Mouse (Mus musculus) liver, embryonic 16.5 days (tissue): ENCODE data around the gene Ip6k2. TPM values are rescaled to one million over a fixed set of nuclear protein-coding genes. Genes with fewer than 3 reads are reported as not detected.

ENCODE experiments used
- ATAC-seq: fragments of 200-750 bp; cut with Nextera tagmentation; 2 replicates; pipeline ENCODE4 v1.8.0; 2017; ENCODE audit warnings: low read depth, mild to moderate bottlenecking, moderate number of reproducible peaks, moderate library complexity
- H3K27ac ChIP-seq: fragments of 300-500 bp; sonication (generic); 2 replicates; pipeline ENCODE4 v1.5.1; 2014; ENCODE audit warnings: mild to moderate bottlenecking, low read length
- H3K27me3 ChIP-seq: fragments of 300-500 bp; sonication (generic); 2 replicates; pipeline ENCODE4 v1.6.1; 2014; ENCODE audit warnings: low read depth, low read length, mixed read lengths; ENCODE audit not compliant: control insufficient read depth, insufficient read depth
- H3K36me3 ChIP-seq: fragments of 300-500 bp; sonication (generic); 2 replicates; pipeline ENCODE4 v1.6.1; 2014; ENCODE audit warnings: mild to moderate bottlenecking; ENCODE audit not compliant: control insufficient read depth, insufficient read depth
- H3K4me1 ChIP-seq: fragments of 300-500 bp; sonication (generic); 2 replicates; pipeline ENCODE4 v1.6.1; 2014; ENCODE audit warnings: low read depth, low read length, mixed read lengths; ENCODE audit not compliant: control insufficient read depth
- H3K4me2 ChIP-seq: fragments of 300-500 bp; sonication (generic); 2 replicates; pipeline ENCODE4 v1.6.1; 2014; ENCODE audit warnings: low read depth, low read length, mixed read lengths
- H3K4me3 ChIP-seq: fragments of 300-500 bp; sonication (generic); 2 replicates; pipeline ENCODE4 v1.5.1; 2014; ENCODE audit warnings: low read depth, mild to moderate bottlenecking, low read length
- H3K9ac ChIP-seq: fragments of 300-500 bp; sonication (generic); 2 replicates; pipeline ENCODE4 v1.6.1; 2014; ENCODE audit warnings: low read depth, low read length
- H3K9me3 ChIP-seq: fragments of 300-500 bp; sonication (generic); replicated peaks from 2 replicates; pipeline ENCODE4 v1.6.1; 2016; ENCODE audit warnings: low read length; ENCODE audit not compliant: control insufficient read depth
- WGBS: fragments of 180-500 bp; shearing (Covaris S2); extraction: QIAGEN DNeasy Blood & Tissue Kit; methylation state at CpG from one replicate; pipeline ENCODE4 v1.1.7; 2014; ENCODE audit not compliant: insufficient replicate concordance; 5-methylcytosine and 5-hydroxymethylcytosine counted together
- polyA plus RNA-seq: library from polyadenylated mRNA; unstranded; fragments of >200 nt; fragmentation: Nextera tagmentation; extraction: Ambion mirVana; gene quantifications from 2 replicates; pipeline ENCODE4 v1.2.1, GENCODE M21; 2015

Gene Ip6k2
- polyA plus RNA-seq, 1 experiment from 2014 or later: 13.6 TPM

DNA sequence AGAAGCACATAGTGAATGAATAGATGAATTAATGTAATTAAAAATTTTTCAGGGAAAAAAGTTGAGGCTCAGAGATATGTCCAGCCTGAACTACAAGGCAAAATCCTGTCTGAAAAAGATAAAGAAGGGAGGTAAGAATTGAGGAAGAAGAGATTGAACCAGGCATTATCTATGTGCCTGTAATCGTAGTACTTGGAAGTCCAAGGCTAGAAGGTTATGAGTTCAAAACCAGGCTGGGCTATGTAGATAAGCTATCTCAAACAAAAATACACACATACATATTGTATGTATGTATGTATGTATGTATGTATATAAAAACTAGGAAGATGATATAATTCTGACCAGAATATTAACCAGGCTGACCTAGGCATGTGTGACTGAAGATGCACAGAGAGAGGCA, 8.7 kb downstream of the Ip6k2 start:
- 9% methylated on average over 1 of the region's 1 CpGs for whole genome bisulfite sequencing
- H3K4me2 ChIP-seq: 0 out of 2 replicates have a peak overlapping the region, but pooled peaks have one; percentile 11

GRCm38 (mm10) chr9:108792730-108793129, 9.1 kb downstream of the Ip6k2 start:
- Histone ChIP-seq H3K9me3 (no peaks in the 10 kb centered on the region), H3K4me2 (0 out of 2 replicates have a peak overlapping the region, but pooled peaks have one; percentile 11), H3K36me3 (peaks cover 11% of the 10 kb centered on the region), H3K27ac (peak overlapping the region; percentile 10), H3K27me3 (no peaks in the 10 kb centered on the region), H3K9ac (peak overlapping the region; percentile 29), H3K4me1 (peaks cover 70% of the 10 kb centered on the region), H3K4me3 (no peak overlapping the region)
- ATAC-seq: no peak
- WGBS: 31% methylated on average over 3 of the region's 3 CpGs

More for the DNA sequence above, 8.7 kb downstream of the Ip6k2 start:
- no peak overlapping the region for H3K4me3 ChIP-seq
- ATAC-seq: peak; percentile 12; the same call in 1 of the 2 replicates
- peaks cover 7% of the 10 kb centered on the region for H3K36me3 ChIP-seq
- H3K27me3 ChIP-seq: no peaks in the 10 kb centered on the region
- no peaks in the 10 kb centered on the region for H3K9me3 ChIP-seq
- H3K9ac ChIP-seq: peak overlapping the region; percentile 29
- H3K4me1 ChIP-seq: peaks cover 67% of the 10 kb centered on the region
- 0 out of 2 replicates have a peak overlapping the region, but pooled peaks have one; percentile 10 for H3K27ac ChIP-seq

- peak overlapping the region; percentile 89 for H3K27ac ChIP-seq
- peaks cover 30% of the 10 kb centered on the region for H3K36me3 ChIP-seq
- H3K9me3 ChIP-seq: no peaks in the 10 kb centered on the region
- peak; percentile 33 for ATAC-seq
- H3K9ac ChIP-seq: peak overlapping the region; percentile 22; the same call in 1 of the 2 replicates
- peak overlapping the region; percentile 73 for H3K4me2 ChIP-seq
- peak overlapping the region; percentile 60 for H3K4me3 ChIP-seq
- peaks cover 61% of the 10 kb centered on the region for H3K4me1 ChIP-seq
- WGBS: 33% methylated on average over 2 of the region's 2 CpGs
- no peaks in the 10 kb centered on the region for H3K27me3 ChIP-seq
Measured at GRCm38 (mm10) chr9:108795281-108795680, 11.7 kb downstream of the Ip6k2 start.

- no peaks in the 10 kb centered on the region for H3K9me3 ChIP-seq
- H3K4me1 ChIP-seq: peaks cover 59% of the 10 kb centered on the region
- H3K27me3 ChIP-seq: no peaks in the 10 kb centered on the region
- H3K36me3 ChIP-seq: peaks cover 30% of the 10 kb centered on the region
- H3K9ac ChIP-seq: peak overlapping the region; percentile 64
- H3K4me3 ChIP-seq: peak overlapping the region; percentile 60
- H3K4me2 ChIP-seq: peak overlapping the region; percentile 73
- H3K27ac ChIP-seq: peak overlapping the region; percentile 89
- WGBS: 30% methylated on average over 11 of the region's 11 CpGs
- ATAC-seq: peak; percentile 97
Measured at GRCm38 (mm10) chr9:108795762-108796161, 12.2 kb downstream of the Ip6k2 start.

GRCm38 (mm10) chr9:108796351-108796981, 12.9 kb downstream of the Ip6k2 start:
- H3K36me3 ChIP-seq: peaks cover 35% of the 10 kb centered on the region
- H3K4me3 ChIP-seq: peak overlapping the region; percentile 60
- peak overlapping the region; percentile 89 for H3K27ac ChIP-seq
- peak; percentile 15; the same call in 1 of the 2 replicates for ATAC-seq
- no peaks in the 10 kb centered on the region for H3K27me3 ChIP-seq
- WGBS: 75% methylated on average over 4 of the region's 4 CpGs
- H3K9ac ChIP-seq: peak overlapping the region; percentile 64
- H3K9me3 ChIP-seq: no peaks in the 10 kb centered on the region
- peak overlapping the region; percentile 73 for H3K4me2 ChIP-seq
- peaks cover 54% of the 10 kb centered on the region for H3K4me1 ChIP-seq

- peak overlapping the region; percentile 4; the same call in 1 of the 2 replicates for H3K4me2 ChIP-seq
Measured at GRCm38 (mm10) chr9:108797477-108797876, 13.9 kb downstream of the Ip6k2 start.

DNA sequence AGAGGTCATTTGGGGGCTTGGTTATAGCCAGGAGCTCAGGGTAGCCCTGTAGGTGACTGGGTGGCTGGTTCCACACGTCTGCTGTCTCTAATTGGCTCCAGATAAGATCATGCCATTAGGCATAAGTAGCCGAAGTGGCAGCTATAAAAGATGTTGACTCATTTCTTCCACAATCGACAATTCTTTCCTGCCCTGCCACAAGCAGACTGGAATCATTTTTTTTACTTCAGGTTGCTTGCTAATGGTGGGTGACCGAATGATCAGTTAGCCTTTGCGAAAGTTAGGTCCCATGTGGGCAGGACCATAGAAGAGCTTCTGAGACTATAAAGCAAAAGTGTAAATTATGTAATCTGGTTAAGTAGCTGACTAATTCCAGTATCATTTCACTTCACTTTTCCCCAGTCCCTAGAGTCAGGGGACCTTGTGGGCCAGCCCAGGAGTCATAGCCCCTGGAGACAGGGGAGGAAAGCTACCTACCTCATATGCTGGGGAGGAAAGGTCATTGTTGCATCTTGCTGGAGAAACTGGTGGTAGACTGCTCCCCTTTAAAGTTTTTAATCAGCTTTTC, 15.0 kb downstream of the Ip6k2 start:
- ATAC-seq: no peak
- H3K4me3 ChIP-seq: no peak overlapping the region
- peaks cover 48% of the 10 kb centered on the region for H3K36me3 ChIP-seq
- no peak overlapping the region for H3K9ac ChIP-seq
- no peaks in the 10 kb centered on the region for H3K9me3 ChIP-seq
- H3K4me2 ChIP-seq: no peak overlapping the region
- H3K4me1 ChIP-seq: peaks cover 37% of the 10 kb centered on the region
- H3K27ac ChIP-seq: peak overlapping the region; percentile 14; the same call in 1 of the 2 replicates
- WGBS: 73% methylated on average over 5 of the region's 5 CpGs
- no peaks in the 10 kb centered on the region for H3K27me3 ChIP-seq

More at GRCm38 (mm10) chr9:108797477-108797876, 13.9 kb downstream of the Ip6k2 start:
- Histone ChIP-seq H3K9me3 (no peaks in the 10 kb centered on the region), H3K27ac (peak overlapping the region; percentile 89; the same call in 1 of the 2 replicates), H3K9ac (no peak overlapping the region), H3K4me1 (peaks cover 48% of the 10 kb centered on the region), H3K4me3 (peak overlapping the region; percentile 60; the same call in 1 of the 2 replicates), H3K27me3 (no peaks in the 10 kb centered on the region), H3K36me3 (peaks cover 43% of the 10 kb centered on the region)
- WGBS: 86% methylated on average over 7 of the region's 7 CpGs
- ATAC-seq: no peak

GRCm38 (mm10) chr9:108799564-108799963, 16.0 kb downstream of the Ip6k2 start:
- no peak for ATAC-seq
- peaks cover 30% of the 10 kb centered on the region for H3K4me1 ChIP-seq

GRCm38 (mm10) chr9:108805768-108806167, 22.2 kb downstream of the Ip6k2 start:
- H3K9ac ChIP-seq: no peak overlapping the region
- peaks cover 53% of the 10 kb centered on the region for H3K4me1 ChIP-seq
- H3K27me3 ChIP-seq: no peaks in the 10 kb centered on the region
- peak overlapping the region; percentile 14; the same call in 1 of the 2 replicates for H3K4me2 ChIP-seq
- 49% methylated on average over 8 of the region's 8 CpGs for WGBS
- no peaks in the 10 kb centered on the region for H3K9me3 ChIP-seq
- peak overlapping the region; percentile 84 for H3K27ac ChIP-seq
- H3K36me3 ChIP-seq: peaks cover 43% of the 10 kb centered on the region
- no peak overlapping the region for H3K4me3 ChIP-seq
- peak; percentile 60 for ATAC-seq

More at GRCm38 (mm10) chr9:108799564-108799963, 16.0 kb downstream of the Ip6k2 start:
- H3K9me3 ChIP-seq: no peaks in the 10 kb centered on the region
- WGBS: 79% methylated on average over 3 of the region's 3 CpGs
- H3K27ac ChIP-seq: no peak overlapping the region
- H3K36me3 ChIP-seq: peaks cover 57% of the 10 kb centered on the region
- H3K27me3 ChIP-seq: no peaks in the 10 kb centered on the region
- no peak overlapping the region for H3K4me3 ChIP-seq
- no peak overlapping the region for H3K9ac ChIP-seq
- H3K4me2 ChIP-seq: no peak overlapping the region
